Mouse (Mus musculus): ENCODE results near the gene Klf15.

DNA sequence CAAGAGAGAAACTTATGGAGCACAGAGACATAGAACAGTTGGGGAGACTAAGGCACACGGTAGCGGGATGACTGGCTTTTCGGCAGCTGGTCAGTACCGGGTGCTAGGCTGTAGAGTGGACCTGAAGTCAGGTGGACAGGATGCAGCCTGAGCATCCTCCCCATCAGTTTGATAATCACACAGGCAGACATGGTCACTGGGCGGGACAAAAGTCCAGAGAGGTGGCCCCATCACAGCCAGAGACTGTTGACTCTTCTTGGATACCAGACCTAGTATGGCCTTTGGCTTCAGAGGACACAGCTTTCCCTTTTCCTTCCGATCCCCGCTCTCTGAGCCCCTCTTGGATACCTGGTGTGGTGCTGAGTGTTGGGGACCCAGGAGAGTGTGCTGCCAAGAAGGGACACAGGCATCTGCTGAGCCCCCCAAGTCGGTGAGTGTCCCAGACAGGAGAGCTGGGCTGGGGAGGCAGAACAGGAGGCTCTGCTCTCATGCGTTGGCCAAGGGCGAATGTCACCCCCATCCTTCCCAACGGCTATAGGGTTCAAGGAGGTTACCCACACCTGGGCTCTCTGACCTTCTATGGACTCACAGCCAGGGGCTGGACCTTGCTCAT is 2.8 kb downstream of the Klf15 start:
- TF ChIP-seq CTCF (IDR thresholded peaks at IDR 0.05; ENCODE audit: control insufficient read depth, insufficient read depth, low read length) (no peak), POLR2A (IDR thresholded peaks at IDR 0.05; ENCODE audit: borderline replicate concordance, control insufficient read depth, low read depth, low read length) (no peak)
